Mouse (Mus musculus): ENCODE data around the gene Prl2c5.
"Not testable (repeated sequence)": the region's sequence is repeated elsewhere in the genome, so short reads cannot be mapped to it uniquely, and the experiment has no call there.

- TF ChIP-seq CTCF (IDR thresholded peaks at IDR 0.05; ENCODE audit: extremely low read depth, insufficient read depth, insufficient read length, insufficient replicate concordance); POLR2A (IDR thresholded peaks at IDR 0.05; ENCODE audit: low read depth, low read length): not testable (repeated sequence)
These were observed 33.8 kb downstream of the Prl2c5 start for GRCm38 (mm10) chr13:13216363-13216762.

Data from spleen, adult 2 months (tissue).